Mouse (Mus musculus): ENCODE data around the gene Trak1. TPM values are rescaled to one million over a fixed set of nuclear protein-coding genes. Genes with fewer than 3 reads are reported as not detected.

The Trak1 gene
- polyA plus RNA-seq, 2 experiments from 2014 or later = 9.4 to 11.2 TPM

- no peak for ATAC-seq
Measured at GRCm38 (mm10) chr9:121496102-121496501, 198.8 kb downstream of the Trak1 start.

GRCm38 (mm10) chr9:121505346-121505745 lies 208.0 kb downstream of the Trak1 start:
- no peak for ATAC-seq

- ATAC-seq = no peak
Measured at GRCm38 (mm10) chr9:121506478-121507180, 209.3 kb downstream of the Trak1 start.

- no peak for ATAC-seq
Measured at GRCm38 (mm10) chr9:121511911-121512310, 214.6 kb downstream of the Trak1 start.

GRCm38 (mm10) chr9:121514462-121514861 lies 217.2 kb downstream of the Trak1 start:
- ATAC-seq = no peak

GRCm38 (mm10) chr9:121520047-121520446 lies 222.7 kb downstream of the Trak1 start:
- no peak for ATAC-seq

Other genes with a start within 250 kb of the Trak1 start
- gene Ulk4, start 20.3 kb upstream of the Trak1 start, polyA plus RNA-seq (2017; shearing (Covaris generic)) = 1 to 10 TPM in 1 of 2 experiments, under 1 TPM in 1; 0.25 to 2.8 TPM
- gene Cck, start 198.2 kb downstream of the Trak1 start, polyA plus RNA-seq (2017; shearing (Covaris generic)) = not detected